Mouse (Mus musculus) limb, embryonic 11.5 days (tissue): ENCODE measurements around the gene Olfr553. TPM values are rescaled to one million over a fixed set of nuclear protein-coding genes. Genes with fewer than 3 reads are reported as not detected.
A peak's percentile ranks its signal among the peaks of the same experiment; 100 is the strongest.

ENCODE experiments used
- ATAC-seq: fragments of 200-750 bp; cut with Nextera tagmentation; 2 replicates; pipeline ENCODE4 v1.8.0; 2017; ENCODE audit warnings: low read depth; ENCODE audit not compliant: insufficient number of reproducible peaks, low FRiP score, low TSS enrichment
- DNase-seq: peaks from one replicate; pipeline ENCODE4 v3.0.0-alpha.2; 2015; ENCODE audit warnings: low spot score
- H3K27ac ChIP-seq: fragments of 300-500 bp; sonication (generic); replicated peaks from 2 replicates; pipeline ENCODE4 v1.5.1; 2014; ENCODE audit warnings: low read depth, mild to moderate bottlenecking, low read length
- H3K27me3 ChIP-seq: fragments of 300-500 bp; sonication (generic); 2 replicates; pipeline ENCODE4 v1.6.1; 2014; ENCODE audit warnings: mild to moderate bottlenecking, low read length, mixed read lengths; ENCODE audit not compliant: control insufficient read depth, insufficient read depth
- H3K36me3 ChIP-seq: fragments of 300-500 bp; sonication (generic); 2 replicates; pipeline ENCODE4 v1.6.1; 2014; ENCODE audit warnings: mild to moderate bottlenecking, low read length, moderate library complexity, mixed read lengths; ENCODE audit not compliant: control insufficient read depth, insufficient read depth
- H3K4me1 ChIP-seq: fragments of 300-500 bp; sonication (generic); 2 replicates; pipeline ENCODE4 v1.6.1; 2014; ENCODE audit warnings: low read length, mixed read lengths; ENCODE audit not compliant: control insufficient read depth, insufficient read depth
- H3K4me2 ChIP-seq: fragments of 300-500 bp; sonication (generic); 2 replicates; pipeline ENCODE4 v1.6.1; 2014; ENCODE audit warnings: low read depth, mild to moderate bottlenecking, moderate library complexity; ENCODE audit not compliant: severe bottlenecking
- H3K4me3 ChIP-seq: fragments of 300-500 bp; sonication (generic); 2 replicates; pipeline ENCODE4 v1.5.1; 2014; ENCODE audit warnings: low read depth, low read length
- H3K9ac ChIP-seq: fragments of 300-500 bp; sonication (generic); 2 replicates; pipeline ENCODE4 v1.6.1; 2014; ENCODE audit warnings: mild to moderate bottlenecking, low read length
- H3K9me3 ChIP-seq: fragments of 300-500 bp; sonication (generic); 2 replicates; pipeline ENCODE4 v1.6.1; 2016; ENCODE audit warnings: low read length; ENCODE audit not compliant: control insufficient read depth
- WGBS: fragments of 180-500 bp; shearing (Covaris S2); extraction: QIAGEN DNeasy Blood & Tissue Kit; methylation state at CpG from one replicate; pipeline ENCODE4 v1.1.7; 2014; 5-methylcytosine and 5-hydroxymethylcytosine counted together
- polyA plus RNA-seq: library from polyadenylated mRNA; unstranded; fragments of >200 nt; fragmentation: Nextera tagmentation; extraction: Ambion mirVana; gene quantifications from 2 replicates; pipeline ENCODE4 v1.2.1, GENCODE M21; 2014

Gene Olfr553
- polyA plus RNA-seq, 1 experiment from 2014 or later = not detected

- 72% methylated on average over 1 of the region's 1 CpGs for WGBS
- H3K4me2 ChIP-seq = no peak within 1 kb of the TSS
Observed at GRCm38 (mm10) chr7:102597378-102598031, 20.5 kb downstream of the Olfr553 start, which contains the start of gene Olfr552. TSS of gene Olfr552 (plus strand) at chr7:102597770.

GRCm38 (mm10) chr7:102591786-102592185 is 26.2 kb downstream of the Olfr553 start, which contains the start of gene Olfr551:
TSS of gene Olfr551 (minus strand) at chr7:102591886.
- Histone ChIP-seq H3K9me3 (no peaks in the 10 kb centered on the region), H3K27ac (no peak within 1 kb of the TSS), H3K4me2 (no peak within 1 kb of the TSS), H3K4me1 (no peaks in the 10 kb centered on the region), H3K36me3 (no peaks in the 10 kb centered on the region), H3K4me3 (no peak within 1 kb of the TSS), H3K27me3 (no peaks in the 10 kb centered on the region), H3K9ac (no peak within 1 kb of the TSS)
- WGBS = 95% methylated on average over 3 of the region's 3 CpGs
- DNase-seq (no peak), ATAC-seq (no peak)

More at GRCm38 (mm10) chr7:102597378-102598031, 20.5 kb downstream of the Olfr553 start, which contains the start of gene Olfr552:
- no peak within 1 kb of the TSS for H3K4me3 ChIP-seq
- no peaks in the 10 kb centered on the region for H3K4me1 ChIP-seq
- H3K27me3 ChIP-seq = no peaks in the 10 kb centered on the region
- H3K27ac ChIP-seq = no peak within 1 kb of the TSS
- H3K9me3 ChIP-seq = no peaks in the 10 kb centered on the region
- no peak within 1 kb of the TSS for H3K9ac ChIP-seq
- H3K36me3 ChIP-seq = no peaks in the 10 kb centered on the region
- DNase-seq (no peak), ATAC-seq (no peak)

GRCm38 (mm10) chr7:102575998-102576397 is 42.0 kb downstream of the Olfr553 start:
- Histone ChIP-seq H3K4me3 (no peak overlapping the region), H3K9me3 (no peaks in the 10 kb centered on the region), H3K4me1 (no peaks in the 10 kb centered on the region), H3K36me3 (no peaks in the 10 kb centered on the region), H3K27me3 (no peaks in the 10 kb centered on the region), H3K4me2 (no peak overlapping the region), H3K27ac (no peak overlapping the region), H3K9ac (no peak overlapping the region)
- no peak for DNase-seq
- WGBS = 77% methylated on average over 6 of the region's 6 CpGs
- ATAC-seq = no peak

GRCm38 (mm10) chr7:102573174-102573830 is 44.7 kb downstream of the Olfr553 start:
- WGBS = 81% methylated on average over 3 of the region's 3 CpGs
- Histone ChIP-seq H3K27me3 (no peaks in the 10 kb centered on the region), H3K4me1 (no peaks in the 10 kb centered on the region), H3K4me2 (no peak overlapping the region), H3K9ac (no peak overlapping the region), H3K4me3 (no peak overlapping the region), H3K36me3 (no peaks in the 10 kb centered on the region), H3K9me3 (no peaks in the 10 kb centered on the region), H3K27ac (no peak overlapping the region)
- ATAC-seq = no peak
- DNase-seq = no peak

GRCm38 (mm10) chr7:102571142-102571541 is 46.9 kb downstream of the Olfr553 start, which contains the start of gene Olfr550:
TSS of gene Olfr550 (plus strand) at chr7:102571442.
- Histone ChIP-seq H3K27me3 (no peaks in the 10 kb centered on the region), H3K4me1 (no peaks in the 10 kb centered on the region), H3K9me3 (no peaks in the 10 kb centered on the region), H3K9ac (no peak within 1 kb of the TSS), H3K27ac (no peak within 1 kb of the TSS), H3K4me2 (no peak within 1 kb of the TSS), H3K36me3 (no peaks in the 10 kb centered on the region), H3K4me3 (no peak within 1 kb of the TSS)
- no peak for ATAC-seq
- 96% methylated on average over 8 of the region's 8 CpGs for WGBS
- DNase-seq = no peak

- no peak overlapping the region for H3K4me2 ChIP-seq
- no peak overlapping the region for H3K4me3 ChIP-seq
- DNase-seq (no peak), ATAC-seq (no peak)
- 93% methylated on average over 4 of the region's 4 CpGs for WGBS
- no peaks in the 10 kb centered on the region for H3K36me3 ChIP-seq
- no peaks in the 10 kb centered on the region for H3K9me3 ChIP-seq
- no peak overlapping the region for H3K9ac ChIP-seq
- H3K4me1 ChIP-seq = no peaks in the 10 kb centered on the region
- no peaks in the 10 kb centered on the region for H3K27me3 ChIP-seq
- no peak overlapping the region for H3K27ac ChIP-seq
Observed at GRCm38 (mm10) chr7:102566219-102566618, 51.8 kb downstream of the Olfr553 start.

- Histone ChIP-seq H3K36me3 (no peaks in the 10 kb centered on the region), H3K27ac (no peak within 1 kb of the TSS), H3K27me3 (no peaks in the 10 kb centered on the region), H3K9ac (peak within 1 kb of the TSS; percentile 47), H3K9me3 (no peaks in the 10 kb centered on the region), H3K4me1 (no peaks in the 10 kb centered on the region), H3K4me3 (peak within 1 kb of the TSS; percentile 38), H3K4me2 (peak within 1 kb of the TSS; percentile 65)
- DNase-seq (peak; percentile 77), ATAC-seq (peak; percentile 94; the same call in 1 of the 2 replicates)
- 25% methylated on average over 10 of the region's 10 CpGs for WGBS
Observed at GRCm38 (mm10) chr7:102564999-102565997, 52.7 kb downstream of the Olfr553 start, which contains the start of gene Trim21. TSS of gene Trim21 (minus strand) at chr7:102565486.
